Mouse (Mus musculus) CH12.LX (cell line): ENCODE data around the gene Slc35f6.

ENCODE experiments used
- BHLHE40 ChIP-seq: IDR thresholded peaks from 2 replicates; pipeline ENCODE4 v1.6.1; 2011; ENCODE audit warnings: mild to moderate bottlenecking, low read depth, low read length, improper control_type of control experiment
- CHD1 ChIP-seq: IDR thresholded peaks from 2 replicates; pipeline ENCODE4 v1.6.1; 2012; ENCODE audit warnings: low read depth, low read length, improper control_type of control experiment, inconsistent platforms
- CHD2 ChIP-seq: IDR thresholded peaks from 2 replicates; pipeline ENCODE4 v1.6.1; 2011; ENCODE audit warnings: low read length, improper control_type of control experiment
- CTCF ChIP-seq, 2 experiments: IDR thresholded peaks in 1 of 2; conservative IDR thresholded peaks in 1 of 2; 2 replicates each; pipeline ENCODE4 v1.5.1; 2011 to 2012; ENCODE audit warnings: low read depth in 2 of 2, low read length in 2 of 2, improper control_type of control experiment in 1 of 2, inconsistent platforms in 1 of 2, mild to moderate bottlenecking in 1 of 2, moderate library complexity in 1 of 2
- E2F4 ChIP-seq: IDR thresholded peaks from 2 replicates; pipeline ENCODE4 v1.6.1; 2011; ENCODE audit warnings: low read depth, low read length, improper control_type of control experiment; ENCODE audit not compliant: insufficient replicate concordance
- EP300 ChIP-seq: IDR thresholded peaks from 2 replicates; pipeline ENCODE4 v1.6.1; 2011; ENCODE audit warnings: low read length, improper control_type of control experiment
- ETS1 ChIP-seq: conservative IDR thresholded peaks from 2 replicates; pipeline ENCODE4 v1.6.1; 2012; ENCODE audit warnings: low read depth, mild to moderate bottlenecking, inconsistent platforms, low read length, improper control_type of control experiment, moderate library complexity
- KAT2A ChIP-seq: IDR thresholded peaks from 2 replicates; pipeline ENCODE4 v1.6.1; 2012; ENCODE audit warnings: low read length, improper control_type of control experiment, inconsistent platforms; ENCODE audit not compliant: insufficient replicate concordance
- MEF2A ChIP-seq: IDR thresholded peaks from 2 replicates; pipeline ENCODE4 v1.6.1; 2014; ENCODE audit warnings: low read depth, mild to moderate bottlenecking, inconsistent platforms, low read length, improper control_type of control experiment, borderline replicate concordance
- NELFE ChIP-seq: IDR thresholded peaks from 2 replicates; pipeline ENCODE4 v1.6.1; 2011; ENCODE audit warnings: low read depth, low read length, improper control_type of control experiment
- POLR2A ChIP-seq: IDR thresholded peaks from 2 replicates; pipeline ENCODE4 v1.6.1; 2011; ENCODE audit warnings: low read depth, mild to moderate bottlenecking, improper control_type of control experiment, low read length
- POLR2AphosphoS2 ChIP-seq: IDR thresholded peaks from 2 replicates; pipeline ENCODE4 v1.6.1; 2011; ENCODE audit warnings: low read depth, low read length, improper control_type of control experiment
- ZC3H11A ChIP-seq: IDR thresholded peaks from 2 replicates; pipeline ENCODE4 v1.6.1; 2012; ENCODE audit warnings: low read depth, mild to moderate bottlenecking, inconsistent platforms, low read length, improper control_type of control experiment
- ZNF384 ChIP-seq: IDR thresholded peaks from 2 replicates; pipeline ENCODE4 v1.6.1; 2012; ENCODE audit warnings: low read depth, low read length, improper control_type of control experiment, inconsistent platforms

GRCm38 (mm10) chr5:30609918-30610645, 37.7 kb upstream of the Slc35f6 start:
- TF ChIP-seq E2F4 (no peak), EP300 (no peak), KAT2A (no peak), ZNF384 (no peak), MEF2A (no peak), POLR2AphosphoS2 (no peak), CHD1 (no peak), BHLHE40 (no peak), NELFE (no peak), POLR2A (no peak), CTCF (conservative IDR thresholded peaks at IDR 0.05 in 1 of 2, IDR thresholded peaks at IDR 0.05 in 1 of 2; ENCODE audit: low read depth in 2 of 2, low read length in 2 of 2) (no peak), CHD2 (no peak), ZC3H11A (no peak), ETS1 (no peak)
